Mouse (Mus musculus): ENCODE results near the gene Szt2. TPM values are rescaled to one million over a fixed set of nuclear protein-coding genes. Genes with fewer than 3 reads are reported as not detected.

Szt2 gene
- polyA plus RNA-seq, 1 experiment from 2014 or later: 11.3 TPM

- Histone ChIP-seq H3K27ac (ENCODE audit: low read depth, low read length) (no peak overlapping the region), H3K4me3 (ENCODE audit: low read depth, low read length) (no peak overlapping the region), H3K27me3 (ENCODE audit: control insufficient read depth, insufficient read depth, low read length) (no peaks in the 10 kb centered on the region), H3K4me1 (ENCODE audit: control insufficient read depth, insufficient read depth, low read length) (no peaks in the 10 kb centered on the region), H3K36me3 (ENCODE audit: control insufficient read depth, insufficient read depth, low read length) (peaks cover 18% of the 10 kb centered on the region), H3K4me2 (ENCODE audit: low read depth) (no peak overlapping the region), H3K9ac (ENCODE audit: low read length) (no peak overlapping the region), H3K9me3 (ENCODE audit: control insufficient read depth, low read length) (no peaks in the 10 kb centered on the region)
- ATAC-seq (ENCODE audit: insufficient read depth, low FRiP score, low TSS enrichment) (no peak), DNase-seq (ENCODE audit: low spot score) (no peak)
- 94% methylated on average over 12 of the region's 12 CpGs for WGBS
Measured at GRCm38 (mm10) chr4:118367551-118367950, 41.5 kb downstream of the Szt2 start.

DNA sequence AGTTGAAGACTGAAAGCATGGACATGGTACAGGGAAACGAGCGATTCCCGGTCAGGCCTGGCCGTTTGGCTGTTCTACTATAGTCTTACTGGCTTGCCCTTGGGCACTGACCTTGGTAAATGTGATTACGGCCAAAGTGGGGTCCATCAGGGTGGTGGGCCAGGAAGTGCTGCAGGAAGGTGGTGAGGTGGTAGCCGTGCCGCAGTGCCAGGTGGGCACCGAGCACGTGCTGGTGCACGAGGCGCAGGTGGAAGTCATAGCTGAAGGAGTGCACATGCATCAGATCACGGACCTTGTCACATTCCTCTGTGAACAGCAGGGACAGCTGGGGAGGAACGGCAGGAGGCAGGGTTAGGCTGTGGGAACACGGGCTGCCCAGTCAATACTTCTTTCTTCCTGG lies 43.1 kb downstream of the Szt2 start:
- no peak overlapping the region for H3K4me3 ChIP-seq (ENCODE audit: low read depth, low read length)
- no peaks in the 10 kb centered on the region for H3K27me3 ChIP-seq (ENCODE audit: control insufficient read depth, insufficient read depth, low read length)
- no peak for DNase-seq (ENCODE audit: low spot score)
- no peak overlapping the region for H3K4me2 ChIP-seq (ENCODE audit: low read depth)
- peaks cover 13% of the 10 kb centered on the region for H3K36me3 ChIP-seq (ENCODE audit: control insufficient read depth, insufficient read depth, low read length)
- no peak for ATAC-seq (ENCODE audit: insufficient read depth, low FRiP score, low TSS enrichment)
- WGBS: 94% methylated on average over 14 of the region's 14 CpGs
- H3K4me1 ChIP-seq (ENCODE audit: control insufficient read depth, insufficient read depth, low read length): no peaks in the 10 kb centered on the region
- no peak overlapping the region for H3K9ac ChIP-seq (ENCODE audit: low read length)
- H3K27ac ChIP-seq (ENCODE audit: low read depth, low read length): no peak overlapping the region
- no peaks in the 10 kb centered on the region for H3K9me3 ChIP-seq (ENCODE audit: control insufficient read depth, low read length)

- 94% methylated on average over 13 of the region's 13 CpGs for WGBS
- DNase-seq (ENCODE audit: low spot score): no peak
- ATAC-seq (ENCODE audit: insufficient read depth, low FRiP score, low TSS enrichment): no peak
Measured at GRCm38 (mm10) chr4:118364641-118365040, 44.4 kb downstream of the Szt2 start.

GRCm38 (mm10) chr4:118363985-118364384 lies 45.1 kb downstream of the Szt2 start:
- DNase-seq (ENCODE audit: low spot score) (no peak), ATAC-seq (ENCODE audit: insufficient read depth, low FRiP score, low TSS enrichment) (no peak)
- no peak overlapping the region for H3K27ac ChIP-seq (ENCODE audit: low read depth, low read length)
- H3K36me3 ChIP-seq (ENCODE audit: control insufficient read depth, insufficient read depth, low read length): peaks cover 10% of the 10 kb centered on the region
- no peaks in the 10 kb centered on the region for H3K9me3 ChIP-seq (ENCODE audit: control insufficient read depth, low read length)
- no peaks in the 10 kb centered on the region for H3K27me3 ChIP-seq (ENCODE audit: control insufficient read depth, insufficient read depth, low read length)
- no peak overlapping the region for H3K4me3 ChIP-seq (ENCODE audit: low read depth, low read length)
- 93% methylated on average over 3 of the region's 3 CpGs for WGBS
- H3K9ac ChIP-seq (ENCODE audit: low read length): no peak overlapping the region
- peaks cover 12% of the 10 kb centered on the region for H3K4me1 ChIP-seq (ENCODE audit: control insufficient read depth, insufficient read depth, low read length)
- no peak overlapping the region for H3K4me2 ChIP-seq (ENCODE audit: low read depth)

More at GRCm38 (mm10) chr4:118364641-118365040, 44.4 kb downstream of the Szt2 start:
- Histone ChIP-seq H3K27me3 (ENCODE audit: control insufficient read depth, insufficient read depth, low read length) (no peaks in the 10 kb centered on the region), H3K9me3 (ENCODE audit: control insufficient read depth, low read length) (no peaks in the 10 kb centered on the region), H3K36me3 (ENCODE audit: control insufficient read depth, insufficient read depth, low read length) (peaks cover 12% of the 10 kb centered on the region), H3K4me1 (ENCODE audit: control insufficient read depth, insufficient read depth, low read length) (peaks cover 9% of the 10 kb centered on the region; the same call in 1 of the 2 replicates), H3K27ac (ENCODE audit: low read depth, low read length) (no peak overlapping the region), H3K4me3 (ENCODE audit: low read depth, low read length) (no peak overlapping the region), H3K4me2 (ENCODE audit: low read depth) (no peak overlapping the region), H3K9ac (ENCODE audit: low read length) (no peak overlapping the region)

GRCm38 (mm10) chr4:118362879-118363278 lies 46.2 kb downstream of the Szt2 start:
- peaks cover 8% of the 10 kb centered on the region for H3K36me3 ChIP-seq (ENCODE audit: control insufficient read depth, insufficient read depth, low read length)
- ATAC-seq (ENCODE audit: insufficient read depth, low FRiP score, low TSS enrichment): no peak
- no peak overlapping the region for H3K9ac ChIP-seq (ENCODE audit: low read length)
- 93% methylated on average over 6 of the region's 6 CpGs for WGBS
- no peak overlapping the region for H3K27ac ChIP-seq (ENCODE audit: low read depth, low read length)
- H3K4me2 ChIP-seq (ENCODE audit: low read depth): no peak overlapping the region
- no peaks in the 10 kb centered on the region for H3K27me3 ChIP-seq (ENCODE audit: control insufficient read depth, insufficient read depth, low read length)
- H3K4me1 ChIP-seq (ENCODE audit: control insufficient read depth, insufficient read depth, low read length): peaks cover 12% of the 10 kb centered on the region
- H3K4me3 ChIP-seq (ENCODE audit: low read depth, low read length): no peak overlapping the region
- no peaks in the 10 kb centered on the region for H3K9me3 ChIP-seq (ENCODE audit: control insufficient read depth, low read length)
- no peak for DNase-seq (ENCODE audit: low spot score)

GRCm38 (mm10) chr4:118361451-118361850 lies 47.6 kb downstream of the Szt2 start:
- Histone ChIP-seq H3K9ac (ENCODE audit: low read length) (no peak overlapping the region), H3K36me3 (ENCODE audit: control insufficient read depth, insufficient read depth, low read length) (peaks cover 8% of the 10 kb centered on the region), H3K27me3 (ENCODE audit: control insufficient read depth, insufficient read depth, low read length) (no peaks in the 10 kb centered on the region), H3K27ac (ENCODE audit: low read depth, low read length) (no peak overlapping the region), H3K4me1 (ENCODE audit: control insufficient read depth, insufficient read depth, low read length) (peaks cover 12% of the 10 kb centered on the region), H3K4me3 (ENCODE audit: low read depth, low read length) (no peak overlapping the region), H3K9me3 (ENCODE audit: control insufficient read depth, low read length) (no peaks in the 10 kb centered on the region), H3K4me2 (ENCODE audit: low read depth) (no peak overlapping the region)
- ATAC-seq (ENCODE audit: insufficient read depth, low FRiP score, low TSS enrichment) (no peak), DNase-seq (ENCODE audit: low spot score) (no peak)
- WGBS: 78% methylated on average over 5 of the region's 5 CpGs

DNA sequence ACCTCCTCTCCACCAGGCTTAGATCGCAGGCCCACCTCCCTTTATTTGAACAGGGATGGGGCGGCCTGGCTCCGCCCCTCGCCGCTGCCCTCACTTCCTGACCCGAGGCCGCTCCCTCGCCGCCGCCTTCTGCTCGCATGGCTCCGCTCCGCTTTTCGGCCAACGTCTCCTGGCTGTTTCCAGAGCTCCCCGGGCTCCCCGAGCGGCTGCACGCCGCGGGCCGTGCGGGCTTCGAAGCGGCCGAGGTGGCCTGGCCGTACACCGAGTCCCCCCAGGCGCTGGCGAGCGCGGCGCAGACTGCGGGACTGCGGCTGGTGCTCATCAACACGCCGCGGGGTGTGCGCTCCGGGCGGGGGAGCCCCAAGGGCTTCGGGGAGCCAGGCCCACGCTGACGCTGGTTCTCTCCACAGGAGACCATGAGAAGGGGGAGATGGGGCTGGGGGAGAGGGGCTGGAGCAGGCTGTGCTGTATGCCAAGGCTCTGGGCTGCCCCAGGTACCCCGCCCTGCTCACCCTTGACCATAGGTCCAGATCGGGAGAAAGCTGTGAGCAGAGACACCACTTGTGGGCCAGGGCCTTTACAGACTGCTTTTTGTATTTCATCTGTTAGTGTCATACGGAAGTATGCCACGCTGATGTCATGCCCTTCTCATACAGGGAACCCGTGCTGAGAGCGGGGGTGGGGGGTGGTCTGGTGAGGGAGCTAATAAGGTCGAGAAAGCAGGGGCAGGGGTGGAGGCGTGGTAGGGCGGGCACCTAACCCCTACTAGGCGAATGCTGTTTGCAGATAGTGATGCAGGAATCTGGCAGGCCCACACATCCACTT lies 49.0 kb downstream of the Szt2 start:
- DNase-seq (ENCODE audit: low spot score): peak; percentile 81
- under 1% methylated on average over 52 of the region's 54 CpGs for WGBS
- Histone ChIP-seq H3K27me3 (ENCODE audit: control insufficient read depth, insufficient read depth, low read length) (no peaks in the 10 kb centered on the region), H3K4me3 (ENCODE audit: low read depth, low read length) (peak overlapping the region; percentile 51), H3K27ac (ENCODE audit: low read depth, low read length) (peak overlapping the region; percentile 83), H3K9me3 (ENCODE audit: control insufficient read depth, low read length) (no peaks in the 10 kb centered on the region), H3K4me2 (ENCODE audit: low read depth) (peak overlapping the region; percentile 93), H3K9ac (ENCODE audit: low read length) (peak overlapping the region; percentile 85), H3K4me1 (ENCODE audit: control insufficient read depth, insufficient read depth, low read length) (peaks cover 12% of the 10 kb centered on the region), H3K36me3 (ENCODE audit: control insufficient read depth, insufficient read depth, low read length) (peaks cover 8% of the 10 kb centered on the region)
- ATAC-seq (ENCODE audit: insufficient read depth, low FRiP score, low TSS enrichment): peak; percentile 81

GRCm38 (mm10) chr4:118359211-118359895 lies 49.7 kb downstream of the Szt2 start:
- H3K9me3 ChIP-seq (ENCODE audit: control insufficient read depth, low read length): no peaks in the 10 kb centered on the region
- DNase-seq (ENCODE audit: low spot score): no peak
- H3K27ac ChIP-seq (ENCODE audit: low read depth, low read length): no peak overlapping the region

More at GRCm38 (mm10) chr4:118359211-118359895, 49.7 kb downstream of the Szt2 start:
- Histone ChIP-seq H3K4me2 (ENCODE audit: low read depth) (peak overlapping the region; percentile 93), H3K4me3 (ENCODE audit: low read depth, low read length) (peak overlapping the region; percentile 51), H3K4me1 (ENCODE audit: control insufficient read depth, insufficient read depth, low read length) (peaks cover 12% of the 10 kb centered on the region), H3K36me3 (ENCODE audit: control insufficient read depth, insufficient read depth, low read length) (peaks cover 5% of the 10 kb centered on the region), H3K9ac (ENCODE audit: low read length) (peak overlapping the region; percentile 85), H3K27me3 (ENCODE audit: control insufficient read depth, insufficient read depth, low read length) (no peaks in the 10 kb centered on the region)
- no peak for ATAC-seq (ENCODE audit: insufficient read depth, low FRiP score, low TSS enrichment)
- WGBS: 19% methylated on average over 21 of the region's 21 CpGs

Data from neural tube, embryonic 11.5 days (tissue).